Mouse (Mus musculus) forebrain, embryonic 10.5 days (tissue): ENCODE results near the gene Hpca. TPM values are rescaled to one million over a fixed set of nuclear protein-coding genes. Genes with fewer than 3 reads are reported as not detected.

Experiments
- DNase-seq: peaks from one replicate; pipeline ENCODE4 v3.0.0-alpha.2; 2017; ENCODE audit warnings: low spot score; ENCODE audit errors: extremely low spot score
- H3K27ac ChIP-seq: fragments of 300-500 bp; sonication (generic); 2 replicates; pipeline ENCODE4 v1.5.1; 2016; ENCODE audit warnings: mild to moderate bottlenecking
- H3K27me3 ChIP-seq: fragments of 300-500 bp; sonication (generic); 2 replicates; pipeline ENCODE4 v1.6.1; 2016; ENCODE audit warnings: mild to moderate bottlenecking; ENCODE audit not compliant: poor library complexity, severe bottlenecking
- H3K36me3 ChIP-seq: fragments of 300-500 bp; sonication (generic); replicated peaks from 2 replicates; pipeline ENCODE4 v1.6.1; 2016; ENCODE audit warnings: mild to moderate bottlenecking, moderate library complexity
- H3K4me1 ChIP-seq: fragments of 300-500 bp; sonication (generic); 2 replicates; pipeline ENCODE4 v1.6.1; 2016
- H3K4me3 ChIP-seq: fragments of 300-500 bp; sonication (generic); 2 replicates; pipeline ENCODE4 v1.5.1; 2016; ENCODE audit warnings: mild to moderate bottlenecking, moderate library complexity
- H3K9me3 ChIP-seq: fragments of 300-500 bp; sonication (generic); 2 replicates; pipeline ENCODE4 v1.6.1; 2016; ENCODE audit warnings: mild to moderate bottlenecking, moderate library complexity
- WGBS: fragments of 180-500 bp; shearing (Covaris S2); methylation state at CpG from one replicate; pipeline ENCODE4 v1.1.7; 2016; 5-methylcytosine and 5-hydroxymethylcytosine counted together
- polyA plus RNA-seq: library from polyadenylated mRNA; unstranded; fragments of >200 nt; fragmentation: Nextera tagmentation; extraction: Ambion mirVana; gene quantifications from 2 replicates; pipeline ENCODE4 v1.2.1, GENCODE M21; 2016

The Hpca gene
- polyA plus RNA-seq, result 0.18 and 0.43 TPM in 2 replicates

GRCm38 (mm10) chr4:129121569-129122086, at the start of gene Hpca:
TSS of gene Hpca (minus strand) at chr4:129122036.
- no peak within 1 kb of the TSS for H3K27ac ChIP-seq
- H3K9me3 ChIP-seq, result no peaks in the 10 kb centered on the region
- WGBS, result 2% methylated on average over 17 of the region's 17 CpGs
- H3K27me3 ChIP-seq, result peaks cover 93% of the 10 kb centered on the region
- no peak for DNase-seq
- H3K4me1 ChIP-seq, result peaks cover 36% of the 10 kb centered on the region
- peak within 1 kb of the TSS; percentile 54 for H3K4me3 ChIP-seq
- H3K36me3 ChIP-seq, result no peaks in the 10 kb centered on the region

- no peak overlapping the region for H3K27ac ChIP-seq
- no peak overlapping the region for H3K4me3 ChIP-seq
- DNase-seq, result no peak
- H3K36me3 ChIP-seq, result peaks cover 91% of the 10 kb centered on the region
- 95% methylated on average over 4 of the region's 4 CpGs for WGBS
- no peaks in the 10 kb centered on the region for H3K4me1 ChIP-seq
- H3K9me3 ChIP-seq, result no peaks in the 10 kb centered on the region
- H3K27me3 ChIP-seq, result no peaks in the 10 kb centered on the region
These were observed 39.9 kb upstream of the Hpca start for GRCm38 (mm10) chr4:129161581-129162255.

GRCm38 (mm10) chr4:129161076-129161475, 39.2 kb upstream of the Hpca start:
- H3K4me1 ChIP-seq, result no peaks in the 10 kb centered on the region
- no peaks in the 10 kb centered on the region for H3K9me3 ChIP-seq
- no peaks in the 10 kb centered on the region for H3K27me3 ChIP-seq
- no peak overlapping the region for H3K27ac ChIP-seq
- WGBS, result 98% methylated on average over 1 of the region's 1 CpGs
- no peak for DNase-seq
- peaks cover 91% of the 10 kb centered on the region for H3K36me3 ChIP-seq
- no peak overlapping the region for H3K4me3 ChIP-seq

GRCm38 (mm10) chr4:129158549-129158948, 36.7 kb upstream of the Hpca start:
- no peaks in the 10 kb centered on the region for H3K4me1 ChIP-seq
- no peak overlapping the region for H3K4me3 ChIP-seq
- no peaks in the 10 kb centered on the region for H3K27me3 ChIP-seq
- DNase-seq, result no peak
- WGBS, result 84% methylated on average over 3 of the region's 3 CpGs
- H3K9me3 ChIP-seq, result no peaks in the 10 kb centered on the region
- H3K36me3 ChIP-seq, result peaks cover 91% of the 10 kb centered on the region
- H3K27ac ChIP-seq, result no peak overlapping the region

- H3K36me3 ChIP-seq, result peaks cover 91% of the 10 kb centered on the region
- 90% methylated on average over 5 of the region's 5 CpGs for WGBS
- H3K27ac ChIP-seq, result no peak overlapping the region
- no peaks in the 10 kb centered on the region for H3K4me1 ChIP-seq
- H3K4me3 ChIP-seq, result no peak overlapping the region
- H3K27me3 ChIP-seq, result no peaks in the 10 kb centered on the region
- H3K9me3 ChIP-seq, result no peaks in the 10 kb centered on the region
- no peak for DNase-seq
These were observed 35.7 kb upstream of the Hpca start for GRCm38 (mm10) chr4:129157541-129157940.

GRCm38 (mm10) chr4:129151276-129151811, 29.5 kb upstream of the Hpca start:
- H3K27me3 ChIP-seq, result no peaks in the 10 kb centered on the region
- no peak for DNase-seq
- no peaks in the 10 kb centered on the region for H3K9me3 ChIP-seq
- H3K4me1 ChIP-seq, result peaks cover 4% of the 10 kb centered on the region; the same call in 1 of the 2 replicates
- no peak overlapping the region for H3K4me3 ChIP-seq
- 95% methylated on average over 4 of the region's 4 CpGs for WGBS
- peaks cover 92% of the 10 kb centered on the region for H3K36me3 ChIP-seq
- no peak overlapping the region for H3K27ac ChIP-seq

GRCm38 (mm10) chr4:129149321-129149720, 27.5 kb upstream of the Hpca start:
- Histone ChIP-seq H3K36me3 (peaks cover 75% of the 10 kb centered on the region), H3K4me1 (peaks cover 7% of the 10 kb centered on the region; the same call in 1 of the 2 replicates)
- DNase-seq, result no peak

GRCm38 (mm10) chr4:129147552-129148103, 25.8 kb upstream of the Hpca start:
- H3K27me3 ChIP-seq, result no peaks in the 10 kb centered on the region
- H3K27ac ChIP-seq, result no peak overlapping the region
- DNase-seq, result no peak
- no peaks in the 10 kb centered on the region for H3K9me3 ChIP-seq
- peaks cover 58% of the 10 kb centered on the region for H3K36me3 ChIP-seq
- WGBS, result 95% methylated on average over 13 of the region's 13 CpGs
- peaks cover 7% of the 10 kb centered on the region; the same call in 1 of the 2 replicates for H3K4me1 ChIP-seq
- H3K4me3 ChIP-seq, result no peak overlapping the region

More at GRCm38 (mm10) chr4:129149321-129149720, 27.5 kb upstream of the Hpca start:
- no peaks in the 10 kb centered on the region for H3K9me3 ChIP-seq
- no peak overlapping the region for H3K27ac ChIP-seq
- WGBS, result 87% methylated on average over 1 of the region's 1 CpGs
- H3K4me3 ChIP-seq, result no peak overlapping the region
- H3K27me3 ChIP-seq, result no peaks in the 10 kb centered on the region

- Histone ChIP-seq H3K4me1 (peaks cover 13% of the 10 kb centered on the region; the same call in 1 of the 2 replicates), H3K27me3 (no peaks in the 10 kb centered on the region), H3K9me3 (no peaks in the 10 kb centered on the region), H3K36me3 (peaks cover 46% of the 10 kb centered on the region), H3K4me3 (no peak overlapping the region), H3K27ac (no peak overlapping the region)
- no peak for DNase-seq
- WGBS, result 93% methylated on average over 2 of the region's 2 CpGs
These were observed 24.6 kb upstream of the Hpca start for GRCm38 (mm10) chr4:129146392-129146791.

- 91% methylated on average over 4 of the region's 4 CpGs for whole genome bisulfite sequencing
- peaks cover 13% of the 10 kb centered on the region; the same call in 1 of the 2 replicates for H3K4me1 ChIP-seq
- no peak for DNase-seq
- H3K27ac ChIP-seq, result no peak overlapping the region
- peaks cover 41% of the 10 kb centered on the region for H3K36me3 ChIP-seq
- no peaks in the 10 kb centered on the region for H3K9me3 ChIP-seq
- no peaks in the 10 kb centered on the region for H3K27me3 ChIP-seq
- H3K4me3 ChIP-seq, result no peak overlapping the region
These were observed 24.1 kb upstream of the Hpca start for GRCm38 (mm10) chr4:129145943-129146342.

GRCm38 (mm10) chr4:129145411-129145810, 23.6 kb upstream of the Hpca start:
- Histone ChIP-seq H3K27ac (no peak overlapping the region), H3K27me3 (no peaks in the 10 kb centered on the region), H3K36me3 (peaks cover 36% of the 10 kb centered on the region), H3K4me1 (peaks cover 13% of the 10 kb centered on the region; the same call in 1 of the 2 replicates), H3K9me3 (no peaks in the 10 kb centered on the region), H3K4me3 (no peak overlapping the region)
- DNase-seq, result no peak
- 82% methylated on average over 4 of the region's 4 CpGs for WGBS

GRCm38 (mm10) chr4:129144401-129145367, 22.8 kb upstream of the Hpca start:
- no peak for DNase-seq
- peaks cover 6% of the 10 kb centered on the region for H3K27me3 ChIP-seq
- H3K4me1 ChIP-seq, result peaks cover 13% of the 10 kb centered on the region; the same call in 1 of the 2 replicates
- no peaks in the 10 kb centered on the region for H3K9me3 ChIP-seq
- H3K27ac ChIP-seq, result no peak overlapping the region
- no peak overlapping the region for H3K4me3 ChIP-seq
- 70% methylated on average over 16 of the region's 16 CpGs for WGBS
- peaks cover 28% of the 10 kb centered on the region for H3K36me3 ChIP-seq
